Mouse (Mus musculus) left cerebral cortex, postnatal 14 days (tissue): Measurements from ENCODE around the gene Prl7c1. TPM values are rescaled to one million over a fixed set of nuclear protein-coding genes. Genes with fewer than 3 reads are reported as not detected.
"Not testable (repeated sequence)": the region's sequence is repeated elsewhere in the genome, so short reads cannot be mapped to it uniquely, and the experiment has no call there.

Experiments
- DNase-seq, 2 experiments: peaks; one replicate each; pipeline ENCODE4 v3.0.0; 2021 to 2022; ENCODE audit warnings: low spot score in 2 of 2, mixed read lengths in 1 of 2
- intact Hi-C: fragments of 180-260 bp; cut with DNase I; formaldehyde crosslinking; loops from one replicate; pipeline ENCODE4 v1.15.1; 2025
- long read RNA-seq, 2 experiments: library from polyadenylated mRNA; stranded (forward); transcript quantifications; one replicate each; pipeline ENCODE4 v2.0.0; 2021
- total RNA-seq, 2 experiments: library from RNA; stranded (reverse); gene quantifications; 2 replicates each; pipeline ENCODE4 v1.2.3; 2021

The Prl7c1 gene
- total RNA-seq, result not detected
- long read RNA-seq, experiment 1, result 0 reads
- long read RNA-seq, experiment 2, result 0 reads

DNA sequence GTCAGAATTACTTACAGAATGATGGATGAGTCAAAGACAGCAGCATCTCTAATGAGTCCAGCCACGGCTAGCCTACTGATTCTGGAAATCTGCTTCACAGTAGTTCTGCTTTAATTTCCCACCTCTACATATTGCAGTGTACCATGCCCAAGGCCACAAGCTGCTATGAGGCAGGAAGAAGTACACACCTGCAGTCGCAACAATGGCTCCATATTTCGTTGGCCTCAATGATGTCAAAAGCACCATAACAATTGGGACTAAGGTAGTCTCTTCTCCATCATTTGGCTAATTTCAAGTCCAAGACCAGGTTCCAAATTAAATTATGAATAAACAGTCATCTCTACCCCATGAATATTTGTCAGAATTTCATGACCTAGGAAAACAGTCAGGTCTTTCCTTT lies at the start of gene Prl7c1:
TSS of gene Prl7c1 (minus strand) at position 101 of the 400 bp plus-strand sequence.
- intact Hi-C loops, DNase-seq: not testable (repeated sequence)

DNA sequence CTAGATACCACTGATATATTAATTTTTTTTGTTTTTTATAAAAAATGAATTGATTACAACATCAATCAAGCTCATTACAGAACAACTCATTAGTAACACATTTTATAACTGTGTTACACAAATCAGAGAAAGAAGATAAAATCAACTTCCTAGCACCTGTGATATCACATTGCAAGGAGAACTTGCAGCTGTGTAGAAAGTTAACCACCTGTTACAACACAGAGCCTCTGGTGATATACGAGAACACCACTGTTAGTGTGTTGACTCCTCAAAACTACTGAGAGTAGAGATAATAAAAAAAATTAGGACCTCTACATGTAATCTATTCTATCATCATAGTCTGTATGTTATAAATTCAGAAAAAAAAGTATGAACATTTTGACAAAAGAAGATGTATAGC lies 22.2 kb upstream of the Prl7c1 start:
- DNase-seq, result no peak
- intact Hi-C loops, result no loop called here

DNA sequence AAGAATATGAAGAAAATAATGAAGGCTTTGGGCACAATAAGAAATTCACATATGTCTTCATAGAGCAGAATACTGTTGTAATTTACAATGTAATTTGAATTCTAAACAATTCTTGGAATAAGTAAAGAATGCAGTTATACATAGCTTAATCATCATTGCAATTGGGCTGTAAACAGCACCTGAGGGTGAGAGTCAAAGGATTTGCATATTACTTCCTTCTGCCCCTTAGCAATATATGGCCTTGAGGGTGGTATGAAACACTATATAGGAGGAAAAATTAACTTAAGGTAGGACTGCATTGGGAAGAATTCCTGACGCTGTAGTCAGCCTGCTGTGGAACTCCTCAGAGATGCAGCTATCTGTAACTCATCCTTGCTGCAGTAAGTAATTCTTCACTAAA lies 20.8 kb upstream of the Prl7c1 start, which contains the start of gene Prl2a1:
TSS of gene Prl2a1 (plus strand) at position 301 of the 400 bp plus-strand sequence.
- no peak for DNase-seq
- intact Hi-C loops, result no loop called here

GRCm38 (mm10) chr13:27799303-27799702 lies 18.7 kb upstream of the Prl7c1 start:
- intact Hi-C loops, result no loop called here
- DNase-seq, result no peak

DNA sequence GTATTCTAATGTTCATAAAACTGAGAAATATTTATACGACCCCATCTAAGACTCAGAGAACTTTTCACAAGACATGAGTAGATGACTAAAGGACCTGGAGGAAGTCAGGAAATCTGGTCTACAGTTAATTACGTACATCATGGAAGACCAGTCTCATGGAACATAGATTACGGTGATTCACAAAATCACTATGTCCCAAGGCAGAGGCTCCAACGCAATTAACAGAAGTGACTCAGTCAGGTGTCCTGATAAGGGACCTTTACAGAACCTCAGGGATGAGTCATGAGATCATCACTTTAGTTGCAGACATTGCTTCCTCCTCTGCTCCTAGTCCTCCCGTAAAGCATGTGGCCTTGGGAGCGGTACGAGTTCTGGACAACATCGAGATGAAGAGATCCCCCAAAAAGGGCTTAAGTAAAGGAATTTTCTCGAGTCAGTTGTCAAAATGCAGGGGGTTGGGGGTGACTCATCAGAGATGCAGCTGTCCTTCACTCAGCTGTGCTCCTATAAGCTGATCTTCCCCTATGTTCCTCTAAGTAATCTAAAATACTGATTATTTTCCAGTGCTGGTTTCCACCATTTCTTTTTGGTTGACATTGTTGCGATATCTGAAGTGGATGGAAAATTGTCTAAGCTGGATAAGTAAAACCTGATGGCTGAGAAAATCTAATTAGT lies 46.0 kb downstream of the Prl7c1 start:
- no peak for DNase-seq
- intact Hi-C loops, result no loop called here

DNA sequence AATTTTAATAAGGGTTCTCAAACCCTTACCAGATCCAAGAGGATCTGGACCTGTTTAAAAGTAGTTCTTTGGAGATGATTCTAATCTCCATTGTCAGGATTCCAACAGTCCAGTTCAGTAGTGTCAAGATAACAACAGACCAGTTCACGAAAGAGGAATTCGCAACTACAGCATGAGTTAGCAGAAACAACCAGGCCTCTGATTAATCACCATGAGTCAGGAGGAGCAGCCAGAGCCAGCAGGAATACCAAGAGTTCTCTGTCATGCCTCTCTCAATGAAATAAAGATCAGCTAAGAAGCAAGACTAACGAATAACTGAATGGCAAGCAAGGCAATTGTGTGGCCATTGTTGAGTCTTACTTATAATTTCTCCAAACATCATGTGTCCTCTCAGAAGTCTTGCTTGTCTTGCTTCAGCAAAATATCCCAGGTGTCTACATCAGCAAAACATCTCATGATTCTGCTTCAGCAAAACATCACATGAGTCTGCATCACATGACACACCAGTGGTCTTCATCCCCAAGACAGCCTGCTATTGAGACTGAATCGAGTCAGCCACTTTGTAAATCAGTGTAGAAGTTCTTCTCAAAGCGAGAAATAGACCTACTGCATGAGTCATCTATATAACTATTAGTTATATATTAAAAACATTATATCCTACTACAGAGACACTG lies 50.2 kb downstream of the Prl7c1 start:
- intact Hi-C loops, result not testable (repeated sequence)

GRCm38 (mm10) chr13:27725057-27725456 lies 55.5 kb downstream of the Prl7c1 start:
- DNase-seq, intact Hi-C loops: not testable (repeated sequence)

More for the DNA sequence above, 50.2 kb downstream of the Prl7c1 start:
- DNase-seq, result not testable (repeated sequence)

Other genes with a start within 250 kb of the Prl7c1 start
- not detected for gene Prl8a9, start 216.2 kb downstream of the Prl7c1 start, total RNA-seq
- gene Prl8a1, start 198.6 kb downstream of the Prl7c1 start, total RNA-seq, result not detected
- not detected for gene Prl7b1, start 170.2 kb downstream of the Prl7c1 start, total RNA-seq
- not detected for gene Prl7a1, start 138.3 kb downstream of the Prl7c1 start, total RNA-seq
- gene Prl7a2, start 112.8 kb downstream of the Prl7c1 start, total RNA-seq, result not detected
- not detected for gene Prl7d1, start 64.1 kb downstream of the Prl7c1 start, total RNA-seq
- gene Prl2a1, start 20.9 kb upstream of the Prl7c1 start, total RNA-seq, result not detected
- not detected for gene Prl2c1, start 68.5 kb upstream of the Prl7c1 start, total RNA-seq
- gene Prl4a1, start 235.4 kb upstream of the Prl7c1 start, total RNA-seq, result not detected